Mouse (Mus musculus) megakaryocyte-erythroid progenitor cell, adult 5-6 weeks (primary cell): Measurements from ENCODE around the gene Lingo4. TPM values are rescaled to one million over a fixed set of nuclear protein-coding genes. Genes with fewer than 3 reads are reported as not detected.

Experiments used
- ATAC-seq: replicated peaks from 2 replicates; pipeline ENCODE4 v1.8.0; 2016; ENCODE audit warnings: mild to moderate bottlenecking, inconsistent platforms; ENCODE audit not compliant: severe bottlenecking, poor library complexity, low FRiP score, low TSS enrichment
- total RNA-seq, 2 experiments: library from RNA; stranded (forward) in 1 of 2; stranded (reverse) in 1 of 2; fragments of 200-1000, 215-1000 nt in 1 of 2; fragments of >200 nt in 1 of 2; fragmentation: Nextera tagmentation in 1 of 2; gene quantifications; 2 replicates each; pipeline ENCODE4 v1.2.3; 2014 to 2017

Gene Lingo4
- total RNA-seq (2014; fragmentation: Nextera tagmentation) (1.0 TPM in 1 of 2 replicates, not detected in the other), total RNA-seq (2017) (0.28 TPM in 1 of 2 replicates, not detected in the other)

DNA sequence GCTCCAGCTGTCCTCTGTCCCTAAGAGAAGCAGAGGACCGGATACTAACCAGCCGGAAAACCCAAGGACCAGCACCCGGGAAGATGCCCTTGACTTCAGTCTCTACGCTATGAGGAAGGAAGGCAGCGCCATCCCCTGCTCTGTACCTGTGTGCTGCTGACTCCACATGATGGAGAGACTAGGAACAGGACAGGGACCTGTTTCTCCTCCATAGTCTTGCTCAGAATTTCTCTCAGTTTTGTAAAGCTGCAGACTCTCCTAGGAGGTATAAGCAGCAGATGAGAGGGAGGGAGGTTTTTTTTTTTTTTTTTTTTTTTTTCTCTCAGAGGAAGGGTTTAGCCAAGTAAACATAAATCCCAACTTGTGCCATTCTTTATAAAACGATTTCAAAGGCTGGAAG lies at the start of gene Lingo4:
Lingo4 (plus strand) TSS at position 301 of the 400 bp plus-strand sequence.
- no peak for ATAC-seq

- ATAC-seq: no peak
Measured at GRCm38 (mm10) chr3:94360812-94361211, 37.5 kb upstream of the Lingo4 start.

- ATAC-seq: no peak
Measured at GRCm38 (mm10) chr3:94362138-94362537, 36.2 kb upstream of the Lingo4 start, which contains the start of gene C2cd4d. C2cd4d (plus strand) TSS chr3:94362438.

DNA sequence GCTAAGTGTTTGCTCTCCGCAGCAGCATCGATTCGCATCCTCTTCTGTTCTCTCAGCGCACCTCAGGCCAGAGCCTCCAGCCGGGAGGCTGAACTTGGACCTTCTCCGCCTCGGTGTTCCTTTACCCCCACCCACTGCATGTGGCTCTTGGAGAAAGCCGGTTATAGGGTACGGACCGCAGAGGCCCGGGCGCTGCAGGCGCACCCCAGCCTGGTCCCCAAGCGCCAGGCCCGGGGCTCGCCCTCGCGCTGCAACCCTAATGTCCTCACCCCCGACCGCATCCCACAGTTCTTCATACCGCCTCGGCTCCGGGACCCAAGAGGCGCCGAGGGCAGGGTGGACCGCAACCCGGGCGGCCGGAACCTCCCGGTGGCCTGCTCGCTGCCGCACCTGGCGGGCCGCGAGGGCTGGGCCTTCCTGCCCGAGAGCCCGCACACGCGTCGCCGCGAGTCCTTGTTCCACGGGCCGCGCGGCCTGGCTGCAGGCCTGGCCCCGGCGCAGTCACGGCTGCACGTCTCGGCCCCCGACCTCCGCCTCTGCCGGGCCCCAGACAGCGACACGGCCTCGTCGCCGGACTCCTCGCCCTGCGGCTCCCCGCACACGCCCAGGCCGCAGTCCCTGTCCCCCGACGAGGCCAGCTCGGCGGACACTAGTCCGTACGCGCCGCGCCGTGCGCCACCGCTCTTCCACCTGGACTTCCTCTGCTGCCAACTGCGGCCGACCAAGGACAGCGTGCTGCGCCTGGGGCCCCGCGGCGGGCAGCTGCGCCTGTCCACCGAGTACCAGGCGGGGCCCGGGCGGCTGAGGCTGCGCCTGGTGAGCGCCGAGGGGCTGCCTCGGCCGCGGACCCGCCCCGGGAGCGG lies 34.8 kb upstream of the Lingo4 start:
- ATAC-seq: no peak

GRCm38 (mm10) chr3:94364154-94364526 lies 34.2 kb upstream of the Lingo4 start:
- ATAC-seq: no peak

- peak; percentile 82 for ATAC-seq
Measured at GRCm38 (mm10) chr3:94366761-94367160, 31.6 kb upstream of the Lingo4 start.

DNA sequence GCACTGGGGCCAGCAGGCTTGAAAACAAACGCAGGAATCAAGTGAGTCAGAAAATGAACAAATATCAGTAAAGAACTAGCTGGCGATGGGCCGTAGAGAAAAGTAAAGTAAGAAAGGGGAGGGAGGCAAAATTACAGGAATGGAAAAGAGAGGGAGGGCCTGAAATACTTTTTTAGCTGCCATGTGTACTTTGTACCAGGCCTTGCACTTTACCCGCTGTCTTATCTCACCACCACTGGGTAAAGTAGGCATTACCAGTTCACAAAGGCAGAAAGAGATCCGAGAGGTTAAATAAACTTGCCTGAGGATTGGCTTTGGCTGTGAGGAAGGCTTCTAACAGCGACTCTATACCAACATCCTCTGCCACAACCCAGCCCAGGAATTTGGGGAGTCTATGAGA lies 30.8 kb upstream of the Lingo4 start:
- no peak for ATAC-seq

DNA sequence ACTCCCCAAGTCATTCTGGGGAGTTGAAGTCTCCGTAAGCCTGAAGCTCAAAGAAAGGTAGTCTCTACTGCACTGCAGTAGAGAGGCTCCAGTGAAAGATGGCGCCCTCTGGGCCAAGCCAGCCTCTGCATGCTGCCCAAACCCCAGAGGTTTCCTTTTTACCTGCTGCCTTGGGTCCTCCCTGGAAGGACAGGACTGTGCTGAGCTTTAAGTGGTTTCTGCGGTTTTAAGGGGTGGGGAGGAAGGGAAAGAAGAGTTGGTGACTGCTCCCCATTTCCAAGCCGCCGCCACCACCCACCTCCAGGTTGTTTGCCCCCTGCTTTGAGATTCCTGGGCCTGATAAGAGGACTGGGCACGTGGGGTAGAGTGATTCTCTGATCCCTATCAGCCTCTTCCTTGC lies 29.7 kb upstream of the Lingo4 start:
- ATAC-seq: no peak

DNA sequence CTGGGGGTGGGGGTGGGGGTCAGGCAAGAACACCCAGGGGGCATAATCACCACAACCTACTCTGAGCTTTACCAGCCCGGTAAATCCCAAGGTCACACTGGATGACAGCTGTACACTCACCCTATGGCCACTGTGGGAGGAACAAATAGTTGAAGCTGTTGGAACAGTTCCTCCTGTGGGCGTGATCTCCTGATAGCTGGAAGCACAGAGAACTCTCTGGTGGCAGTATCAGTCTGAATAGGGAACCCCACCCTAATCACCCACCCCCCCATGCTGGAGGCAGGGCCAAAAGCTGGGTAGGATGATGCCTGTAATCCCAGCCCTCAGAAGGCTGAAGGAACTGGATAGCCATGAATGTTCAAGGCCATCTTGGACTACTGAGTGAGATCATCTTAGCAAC lies 28.6 kb upstream of the Lingo4 start:
- ATAC-seq: peak; percentile 48; the same call in 1 of the 2 replicates

DNA sequence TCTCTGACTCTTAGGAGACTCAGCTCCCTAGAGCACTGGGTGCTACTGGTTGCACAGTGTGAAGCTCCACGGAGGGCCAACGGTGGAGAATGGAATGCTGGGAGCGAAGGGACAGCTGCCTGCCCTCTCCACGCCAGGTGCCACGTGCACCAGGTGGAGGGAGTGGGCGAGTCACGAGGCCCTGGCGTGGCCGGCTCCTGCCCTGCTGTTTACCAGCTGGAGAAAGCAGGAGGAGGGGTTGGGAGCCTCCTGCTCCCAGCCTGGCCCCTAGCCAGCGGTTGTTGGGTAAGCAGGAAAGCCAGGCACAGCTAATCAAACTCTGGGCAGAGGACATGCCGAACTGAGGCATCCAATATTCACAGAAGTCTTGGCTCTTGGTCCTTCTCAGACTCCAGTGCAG lies 26.7 kb upstream of the Lingo4 start:
- ATAC-seq: no peak

GRCm38 (mm10) chr3:94372038-94372437 lies 26.3 kb upstream of the Lingo4 start:
- no peak for ATAC-seq

DNA sequence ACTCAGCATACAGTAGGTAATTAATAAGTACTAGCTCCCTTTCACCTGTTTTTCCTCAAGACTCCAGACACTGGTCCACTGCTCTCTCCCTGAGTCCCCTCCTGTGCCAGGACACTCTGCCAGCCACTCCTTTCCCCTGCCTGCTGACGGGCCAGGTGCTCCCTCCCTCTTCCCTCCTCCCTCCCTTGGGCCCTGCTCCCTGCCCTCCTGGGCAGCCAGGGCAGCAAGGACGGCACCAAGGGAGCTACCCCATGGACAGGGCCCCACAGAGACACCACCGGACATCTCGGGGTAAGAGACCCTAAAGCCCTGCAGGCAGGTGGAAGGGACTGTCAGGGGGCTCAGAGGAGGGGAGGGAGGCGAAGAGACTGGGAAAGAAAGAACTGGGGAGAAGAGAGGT lies 25.7 kb upstream of the Lingo4 start, which contains the start of gene Rorc:
Rorc (plus strand) TSS at position 154 of the 400 bp plus-strand sequence.
- no peak for ATAC-seq

DNA sequence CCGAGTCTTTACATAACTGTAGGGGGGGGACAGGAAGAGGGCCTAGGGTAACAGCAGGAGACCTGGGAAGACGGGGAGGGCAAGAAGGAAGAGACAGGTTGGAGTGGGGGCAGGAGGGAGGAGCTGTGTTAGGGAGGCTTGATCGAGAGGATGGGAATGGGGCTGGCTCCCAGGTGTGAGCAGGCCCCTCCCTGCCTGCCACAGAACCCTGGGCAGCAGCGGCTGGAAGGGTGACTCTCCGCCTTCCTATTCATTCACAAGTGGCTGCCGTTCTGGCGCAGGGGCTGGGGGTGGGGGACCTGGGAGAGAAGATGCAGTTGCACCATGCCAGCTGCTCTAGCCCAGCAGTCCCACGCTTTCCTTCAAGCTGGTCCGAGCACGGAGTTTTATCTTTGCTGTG lies 25.2 kb upstream of the Lingo4 start:
- no peak for ATAC-seq

DNA sequence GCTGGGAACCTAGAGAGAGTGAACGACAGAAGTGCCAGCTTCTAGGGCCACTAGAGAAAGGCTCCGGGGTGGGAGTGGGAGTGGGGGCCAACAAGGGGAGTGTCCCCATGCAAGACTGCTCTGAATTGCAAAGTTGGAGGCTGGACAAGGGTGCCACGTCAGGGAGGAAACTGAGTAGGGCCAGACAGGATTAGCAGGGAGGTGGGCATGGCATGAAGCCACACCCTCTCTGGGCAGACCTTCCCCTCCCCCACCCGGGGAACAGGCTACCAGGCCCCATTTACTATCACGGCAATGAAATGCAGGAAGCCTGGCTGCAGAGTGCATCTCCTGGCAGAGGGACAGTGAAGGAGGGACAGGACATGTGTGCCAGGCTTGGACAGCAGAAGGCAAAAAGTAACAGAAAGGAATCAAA lies 24.7 kb upstream of the Lingo4 start:
- no peak for ATAC-seq

DNA sequence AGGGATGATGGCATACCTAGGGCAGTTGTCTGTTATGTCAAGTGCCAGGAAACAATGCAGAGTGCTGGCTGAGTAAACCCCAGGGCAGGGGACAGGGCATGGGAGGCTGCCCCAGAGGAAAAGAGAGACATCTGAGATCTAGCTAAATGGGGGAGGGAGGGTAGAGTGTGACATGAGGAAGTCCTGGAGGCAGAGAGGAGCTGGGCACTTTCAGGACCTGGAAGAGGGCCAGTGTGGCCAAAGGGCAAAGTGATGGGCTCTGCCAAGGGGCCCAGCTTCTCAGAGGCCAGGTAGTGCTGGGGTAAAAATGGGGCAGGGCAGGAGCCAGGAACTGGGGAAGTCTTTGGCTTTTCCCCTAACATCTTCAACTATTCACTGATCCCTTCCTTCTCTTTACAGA lies 23.7 kb upstream of the Lingo4 start:
- no peak for ATAC-seq

DNA sequence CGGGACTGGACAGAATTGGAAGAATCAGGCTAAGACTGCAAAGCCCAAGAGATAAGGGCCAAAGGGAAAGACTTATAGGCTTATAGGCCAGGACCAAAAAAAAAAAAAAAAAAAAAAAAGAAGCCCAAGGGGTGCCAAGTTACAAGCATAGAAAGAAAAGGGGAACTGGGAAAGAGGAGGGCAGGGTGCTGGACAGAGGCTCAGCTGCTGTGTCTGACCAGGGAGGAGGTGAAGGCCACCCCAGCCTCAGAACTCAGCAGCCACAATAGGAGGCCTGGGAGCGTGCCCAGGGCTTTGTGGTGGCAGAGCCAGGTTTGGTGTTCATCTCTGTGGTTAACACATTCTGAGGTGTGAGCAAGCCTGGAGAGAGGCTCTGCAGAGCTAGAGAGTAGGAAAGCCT lies 23.2 kb upstream of the Lingo4 start:
- ATAC-seq: no peak

- ATAC-seq: no peak
Measured at GRCm38 (mm10) chr3:94375861-94376260, 22.5 kb upstream of the Lingo4 start.

GRCm38 (mm10) chr3:94377028-94377923 lies 21.0 kb upstream of the Lingo4 start:
- ATAC-seq: no peak

DNA sequence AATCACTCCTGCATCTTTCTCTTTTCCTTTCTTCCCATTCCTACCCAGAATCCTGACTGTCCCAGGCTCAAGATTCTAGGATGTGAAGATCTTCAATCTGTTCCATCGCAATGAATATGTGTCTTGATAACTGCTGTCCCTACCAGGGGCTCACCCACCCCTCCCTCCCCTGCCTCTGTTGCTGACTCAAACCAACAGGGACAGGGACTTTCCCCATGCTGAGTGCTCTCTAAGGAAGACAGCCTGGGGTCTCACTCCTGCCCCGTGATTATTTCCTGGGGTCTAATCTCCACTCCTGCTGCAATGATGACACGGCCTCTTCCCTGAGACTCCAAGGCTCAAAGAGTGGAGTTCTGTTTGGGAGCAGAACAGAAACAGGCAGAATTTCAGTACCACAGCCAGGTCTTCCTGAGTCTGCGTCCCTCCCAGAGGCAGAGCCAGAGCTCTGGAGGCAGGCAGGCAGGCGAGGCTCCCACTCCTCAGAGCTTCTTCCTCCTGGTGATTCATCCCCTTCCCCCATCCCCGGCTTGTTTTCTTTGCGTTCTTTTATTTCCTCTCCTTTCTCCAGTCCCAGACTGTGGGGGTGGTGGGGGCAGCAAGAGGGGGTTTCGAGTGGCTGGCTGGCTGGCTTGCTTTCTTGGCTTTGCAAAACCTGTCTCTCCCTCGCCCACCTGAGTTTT lies 18.3 kb upstream of the Lingo4 start:
- ATAC-seq: no peak

DNA sequence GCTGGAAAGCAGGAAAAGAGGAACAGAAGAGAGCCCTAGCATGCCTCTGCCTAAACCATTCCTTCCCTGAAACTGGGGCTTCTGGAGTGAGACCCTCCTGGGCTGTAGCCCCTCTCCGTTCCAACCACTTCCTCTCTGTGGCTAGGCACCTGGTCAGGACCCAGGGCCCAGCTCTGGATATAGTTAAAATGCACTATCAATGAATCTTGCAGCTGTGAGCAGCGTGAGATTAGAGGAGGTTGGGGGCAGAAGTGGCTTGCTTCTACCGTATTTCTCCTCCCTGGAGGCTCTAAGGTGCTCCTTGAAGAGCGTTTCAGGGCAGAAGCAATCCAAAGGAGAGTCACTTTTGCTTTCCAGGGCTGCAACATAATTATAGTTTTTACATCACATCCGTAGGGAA lies 16.0 kb upstream of the Lingo4 start:
- no peak for ATAC-seq
